Mouse (Mus musculus): ENCODE data around the gene Wdr17. TPM values are rescaled to one million over a fixed set of nuclear protein-coding genes. Genes with fewer than 3 reads are reported as not detected.
"Not testable (repeated sequence)": the region's sequence is repeated elsewhere in the genome, so short reads cannot be mapped to it uniquely, and the experiment has no call there.

Gene Wdr17
- total RNA-seq, 2 experiments from 2014 or later: 0.60 to 0.76 TPM

GRCm38 (mm10) chr8:54791858-54792698, 94.9 kb downstream of the Wdr17 start:
- no peak for DNase-seq

GRCm38 (mm10) chr8:54780134-54780942, 106.6 kb downstream of the Wdr17 start:
- peak; percentile 1 to 16 for DNase-seq

- DNase-seq: peak in 1 of 2 experiments; percentile 3
Measured at GRCm38 (mm10) chr8:54779317-54780133, 107.5 kb downstream of the Wdr17 start.

- DNase-seq: no peak
Measured at GRCm38 (mm10) chr8:54777012-54777411, 110.0 kb downstream of the Wdr17 start.

GRCm38 (mm10) chr8:54776241-54776640, 110.7 kb downstream of the Wdr17 start:
- no peak for DNase-seq

GRCm38 (mm10) chr8:54757646-54758045, 129.3 kb downstream of the Wdr17 start:
- DNase-seq: no peak

- no peak for DNase-seq
Measured at GRCm38 (mm10) chr8:54736660-54737312, 150.2 kb downstream of the Wdr17 start.

- no peak for DNase-seq
Measured at GRCm38 (mm10) chr8:54724668-54725035, 162.3 kb downstream of the Wdr17 start.

- peak; percentile 80 to 81 for DNase-seq
Measured at GRCm38 (mm10) chr8:54723976-54724667, 162.9 kb downstream of the Wdr17 start.

- no peak for DNase-seq
Measured at GRCm38 (mm10) chr8:54718515-54718914, 168.5 kb downstream of the Wdr17 start.

GRCm38 (mm10) chr8:54705743-54706142, 181.2 kb downstream of the Wdr17 start:
- peak in 1 of 2 experiments; percentile 2 for DNase-seq

GRCm38 (mm10) chr8:54671806-54672205, 215.2 kb downstream of the Wdr17 start:
- no peak for DNase-seq

GRCm38 (mm10) chr8:54667756-54668155, 219.2 kb downstream of the Wdr17 start:
- no peak for DNase-seq

GRCm38 (mm10) chr8:54660675-54661074, 226.3 kb downstream of the Wdr17 start:
- DNase-seq: peak; percentile 51 to 53

- DNase-seq: no peak
Measured at GRCm38 (mm10) chr8:54659703-54660102, 227.3 kb downstream of the Wdr17 start.

- DNase-seq: peak in 1 of 2 experiments; percentile 14
Measured at GRCm38 (mm10) chr8:54638634-54639033, 248.3 kb downstream of the Wdr17 start.

GRCm38 (mm10) chr8:54616710-54617109, 270.3 kb downstream of the Wdr17 start:
- DNase-seq: not testable (repeated sequence)

- peak; percentile 71 to 80 for DNase-seq
Measured at GRCm38 (mm10) chr8:54610238-54610637, 276.7 kb downstream of the Wdr17 start.

GRCm38 (mm10) chr8:54609336-54609735, 277.6 kb downstream of the Wdr17 start:
- DNase-seq: peak in 1 of 2 experiments; percentile 6

GRCm38 (mm10) chr8:54603440-54603839, 283.5 kb downstream of the Wdr17 start:
- DNase-seq: no peak

All from adrenal gland, postnatal 36 days (tissue).